In the genomic region with DNA sequence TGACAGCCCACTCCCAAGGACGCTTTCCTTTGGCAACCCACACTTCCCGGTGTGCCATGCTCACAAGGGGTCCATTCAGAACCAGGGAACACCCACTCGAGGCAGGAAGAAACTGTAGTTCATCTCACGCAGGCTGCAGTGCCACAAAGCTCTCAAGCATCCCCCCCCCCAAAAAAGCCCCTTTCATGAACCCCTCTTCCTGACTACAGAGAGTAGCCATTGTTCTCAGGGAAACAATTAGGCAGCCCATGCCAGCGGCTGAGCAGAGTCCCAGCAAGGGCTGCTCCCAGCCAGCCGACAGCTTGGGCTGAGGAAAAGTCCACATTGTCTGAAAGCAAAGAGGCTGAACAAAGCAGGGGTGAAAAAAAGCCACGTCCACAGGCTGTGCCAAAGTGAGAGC, we compare ENCODE assay signal across 9 mouse cellular contexts. TPM values are rescaled to one million over a fixed set of nuclear protein-coding genes. Genes with fewer than 3 reads are reported as not detected.
DNase-seq lines count a peak whose midpoint lies in the region; ATAC-seq and TF ChIP-seq lines count a peak whose summit lies in the region.
"Had no signal": no experiment of that assay in that cellular context is flagged by ENCODE, and none has a peak within 500 bp of the region (broad histone marks: within the 10 kb centered on the region; RNA-seq: fewer than 3 reads in every experiment).

No protein-coding gene starts in this region.

- H3K36me3 ChIP-seq in stomach, embryonic 14.5 days (ENCODE audit: control insufficient read depth, insufficient read depth, low read length) = peaks cover 23% of the 10 kb centered on the region; the same call in 1 of the 2 replicates
- H3K36me3 ChIP-seq in stomach, postnatal 0 days (ENCODE audit: control insufficient read depth, insufficient read depth, low read length) = peaks cover 19% of the 10 kb centered on the region
- peaks cover 11% of the 10 kb centered on the region for H3K36me3 ChIP-seq in forebrain, embryonic 16.5 days (ENCODE audit: control insufficient read depth, insufficient read depth)

- TF ChIP-seq CTCF in stomach, postnatal 0 days (IDR thresholded peaks at IDR 0.05; ENCODE audit: low read depth) = no peak

- no peaks in the 10 kb centered on the region for H3K9me3 ChIP-seq in stomach, embryonic 14.5 days (ENCODE audit: control insufficient read depth, low read depth, low read length)
- H3K9me3 ChIP-seq in stomach, postnatal 0 days (ENCODE audit: control insufficient read depth, low read length) = no peaks in the 10 kb centered on the region
- H3K9me3 ChIP-seq in forebrain, embryonic 16.5 days (ENCODE audit: control insufficient read depth, low read length) = no peaks in the 10 kb centered on the region
- H3K9me3 ChIP-seq: megakaryocyte, embryonic 14.5 days had no signal

- H3K4me3 ChIP-seq in stomach, embryonic 14.5 days (ENCODE audit: low read depth, low read length) = no peak overlapping the region
- H3K4me3 ChIP-seq in stomach, postnatal 0 days (ENCODE audit: low read depth, low read length) = no peak overlapping the region
- no peak overlapping the region for H3K4me3 ChIP-seq in forebrain, embryonic 16.5 days (replicated peaks; ENCODE audit: low read length)
- H3K4me3 ChIP-seq: megakaryocyte, embryonic 14.5 days had no signal

- no peaks in the 10 kb centered on the region for H3K4me1 ChIP-seq in stomach, embryonic 14.5 days (ENCODE audit: control insufficient read depth, insufficient read depth, low read length)
- H3K4me1 ChIP-seq in stomach, postnatal 0 days (replicated peaks; ENCODE audit: control insufficient read depth, insufficient read depth) = no peaks in the 10 kb centered on the region
- H3K4me1 ChIP-seq in forebrain, embryonic 16.5 days (replicated peaks; ENCODE audit: control insufficient read depth, insufficient read depth, low read length) = peaks cover 8% of the 10 kb centered on the region
- H3K4me1 ChIP-seq: megakaryocyte, embryonic 14.5 days had no signal

- WGBS in stomach, embryonic 14.5 days = 56% methylated on average over 7 of the region's 7 CpGs
- WGBS in stomach, postnatal 0 days = 43% methylated on average over 7 of the region's 7 CpGs
- WGBS in forebrain, embryonic 16.5 days = 4% methylated on average over 7 of the region's 7 CpGs

- TF ChIP-seq EP300 in stomach, postnatal 0 days (optimal IDR thresholded peaks at IDR 0.05) = no peak

- H3K4me2 ChIP-seq in stomach, embryonic 14.5 days (replicated peaks; ENCODE audit: low read depth, low read length) = no peak overlapping the region
- H3K4me2 ChIP-seq in stomach, postnatal 0 days (replicated peaks; ENCODE audit: low read depth) = no peak overlapping the region
- peak overlapping the region; percentile 13; the same call in 1 of the 2 replicates for H3K4me2 ChIP-seq in forebrain, embryonic 16.5 days (ENCODE audit: low read length)

- peak overlapping the region; percentile 52 for H3K27ac ChIP-seq in stomach, embryonic 14.5 days (ENCODE audit: low read length)
- no peak overlapping the region for H3K27ac ChIP-seq in stomach, postnatal 0 days (replicated peaks)
- H3K27ac ChIP-seq in forebrain, embryonic 16.5 days (ENCODE audit: low read length) = peak overlapping the region; percentile 70

- no peak for DNase-seq in stomach, postnatal 0 days (ENCODE audit: low spot score)
- DNase-seq in mesoderm, embryonic 11.5 days (ENCODE audit: low read depth, low spot score) = peak; percentile 52
- DNase-seq in ovary, postnatal 10 days (ENCODE audit: low spot score) = no peak
- DNase-seq in layer of hippocampus, postnatal 14 days (ENCODE audit: low spot score in 2 of 2) = no peak
- DNase-seq in testis, postnatal 10 days (ENCODE audit: low spot score) = no peak
- DNase-seq: cerebellum, adult 18-20 months had no signal

- ATAC-seq in stomach, embryonic 14.5 days (ENCODE audit: insufficient number of reproducible peaks, insufficient read depth, low FRiP score, low read depth) = 0 out of 2 replicates have a peak, but pooled peaks have one; percentile 46
- no peak for ATAC-seq in stomach, postnatal 0 days (ENCODE audit: low FRiP score, low TSS enrichment)
- ATAC-seq in forebrain, embryonic 16.5 days = peak; percentile 81

- no peaks in the 10 kb centered on the region for H3K27me3 ChIP-seq in stomach, embryonic 14.5 days (ENCODE audit: control insufficient read depth, insufficient read depth, low read length)
- H3K27me3 ChIP-seq in stomach, postnatal 0 days (ENCODE audit: control insufficient read depth, insufficient read depth, low read length) = no peaks in the 10 kb centered on the region
- no peaks in the 10 kb centered on the region for H3K27me3 ChIP-seq in forebrain, embryonic 16.5 days (replicated peaks; ENCODE audit: control insufficient read depth, insufficient read depth, low read length)
- H3K27me3 ChIP-seq: megakaryocyte, embryonic 14.5 days had no signal

- no peak overlapping the region for H3K9ac ChIP-seq in stomach, embryonic 14.5 days (replicated peaks; ENCODE audit: low read depth, low read length)
- H3K9ac ChIP-seq in stomach, postnatal 0 days (ENCODE audit: low read length) = no peak overlapping the region
- peak overlapping the region; percentile 38; the same call in 1 of the 2 replicates for H3K9ac ChIP-seq in forebrain, embryonic 16.5 days (replicated peaks; ENCODE audit: low read depth, low read length)

RNA-seq across cellular contexts. Expression of a gene that starts 22.9 kb away (rescaled TPM):
- 2.6 and 2.7 TPM in 2 replicates for polyA plus RNA-seq in stomach, embryonic 14.5 days (2014; fragmentation: Nextera tagmentation; extraction: Ambion mirVana)
- 1.6 and 2.0 TPM in 2 replicates for polyA plus RNA-seq in stomach, postnatal 0 days (2015; fragmentation: Nextera tagmentation; extraction: Ambion mirVana)
- 7.0 and 8.5 TPM in 2 replicates for polyA plus RNA-seq in forebrain, embryonic 16.5 days (2015; fragmentation: Nextera tagmentation; extraction: Ambion mirVana)
- total RNA-seq in layer of hippocampus, postnatal 14 days (2021) = 100 to 1,000 TPM; 203 to 219 TPM

RNA-seq across cellular contexts. Expression of a gene that starts 50.7 kb away (rescaled TPM):
- polyA plus RNA-seq in stomach, embryonic 14.5 days (2014; fragmentation: Nextera tagmentation; extraction: Ambion mirVana) = 79.9 and 82.1 TPM in 2 replicates
- polyA plus RNA-seq in stomach, postnatal 0 days (2015; fragmentation: Nextera tagmentation; extraction: Ambion mirVana) = 52.7 and 59.2 TPM in 2 replicates
- polyA plus RNA-seq in forebrain, embryonic 16.5 days (2015; fragmentation: Nextera tagmentation; extraction: Ambion mirVana) = 56.3 and 57.9 TPM in 2 replicates
- 100 to 1,000 TPM; 119 to 120 TPM for total RNA-seq in layer of hippocampus, postnatal 14 days (2021)
